Mouse (Mus musculus): ENCODE results near the gene Ccl17.

Ccl17 gene

GRCm38 (mm10) chr8:94794368-94794767 lies 15.9 kb upstream of the Ccl17 start:
- DNase-seq: no peak

GRCm38 (mm10) chr8:94794782-94795181 lies 15.5 kb upstream of the Ccl17 start:
- DNase-seq: no peak

- DNase-seq: peak; percentile 68
These were observed 9.8 kb upstream of the Ccl17 start for GRCm38 (mm10) chr8:94800278-94800968.

- DNase-seq: peak; percentile 51
These were observed 8.8 kb upstream of the Ccl17 start for GRCm38 (mm10) chr8:94801293-94802095.

GRCm38 (mm10) chr8:94802375-94802774 lies 7.9 kb upstream of the Ccl17 start:
- no peak for DNase-seq

- DNase-seq: no peak
These were observed 6.7 kb upstream of the Ccl17 start for GRCm38 (mm10) chr8:94803551-94803950.

GRCm38 (mm10) chr8:94804546-94805340 lies 5.5 kb upstream of the Ccl17 start:
- no peak for DNase-seq

GRCm38 (mm10) chr8:94805811-94806210 lies 4.4 kb upstream of the Ccl17 start:
- DNase-seq: no peak

GRCm38 (mm10) chr8:94807506-94807905 lies 2.7 kb upstream of the Ccl17 start:
- DNase-seq: peak; percentile 27

- DNase-seq: no peak
These were observed 1.9 kb upstream of the Ccl17 start for GRCm38 (mm10) chr8:94808372-94808771.

GRCm38 (mm10) chr8:94810855-94811254 lies 602 bp downstream of the Ccl17 start:
- no peak for DNase-seq

- no peak for DNase-seq
These were observed 1.4 kb downstream of the Ccl17 start for GRCm38 (mm10) chr8:94811654-94812053.

GRCm38 (mm10) chr8:94812645-94813098 lies 2.4 kb downstream of the Ccl17 start:
- DNase-seq: peak; percentile 92

- DNase-seq: peak; percentile 48
These were observed 4.3 kb downstream of the Ccl17 start for GRCm38 (mm10) chr8:94814556-94814955.

GRCm38 (mm10) chr8:94817933-94818332 lies 7.7 kb downstream of the Ccl17 start:
- no peak for DNase-seq

- DNase-seq: no peak
These were observed 9.5 kb downstream of the Ccl17 start for GRCm38 (mm10) chr8:94819671-94820179.

- no peak for DNase-seq
These were observed 10.3 kb downstream of the Ccl17 start for GRCm38 (mm10) chr8:94820553-94820952.

GRCm38 (mm10) chr8:94821381-94821780 lies 11.1 kb downstream of the Ccl17 start:
- DNase-seq: no peak

- peak; percentile 73 for DNase-seq
These were observed 12.6 kb downstream of the Ccl17 start for GRCm38 (mm10) chr8:94822637-94823560.

- no peak for DNase-seq
These were observed 14.9 kb downstream of the Ccl17 start for GRCm38 (mm10) chr8:94825170-94825569.

GRCm38 (mm10) chr8:94826210-94826609 lies 16.0 kb downstream of the Ccl17 start:
- DNase-seq: no peak

GRCm38 (mm10) chr8:94828284-94828683 lies 18.0 kb downstream of the Ccl17 start:
- no peak for DNase-seq

Measured in embryo, embryonic 11 days (tissue).